Mouse (Mus musculus) megakaryocyte, embryonic 14.5 days (primary cell): ENCODE results near the gene Zfp11.
"Not testable (repeated sequence)": the region's sequence is repeated elsewhere in the genome, so short reads cannot be mapped to it uniquely, and the experiment has no call there.

Source experiments
- FLI1 ChIP-seq: IDR thresholded peaks from 2 replicates; pipeline ENCODE4 v1.6.1; 2012; ENCODE audit warnings: low read length, inconsistent platforms, mixed read lengths
- GATA1 ChIP-seq: IDR thresholded peaks from 3 replicates; pipeline ENCODE4 v1.6.1; 2012; ENCODE audit warnings: mixed read lengths, low read length, inconsistent platforms, borderline replicate concordance

- not testable (repeated sequence) for TF ChIP-seq GATA1, FLI1
Observed at GRCm38 (mm10) chr5:129632270-129633250, 37.3 kb downstream of the Zfp11 start.
